Mouse (Mus musculus) hindbrain, embryonic 11.5 days (tissue): Measurements from ENCODE around the gene Spic. TPM values are rescaled to one million over a fixed set of nuclear protein-coding genes. Genes with fewer than 3 reads are reported as not detected.

Experiments
- ATAC-seq: fragments of 200-750 bp; cut with Nextera tagmentation; 2 replicates; pipeline ENCODE4 v1.8.0; 2017; ENCODE audit warnings: mild to moderate bottlenecking, moderate TSS enrichment, moderate library complexity; ENCODE audit not compliant: low FRiP score
- DNase-seq: peaks from one replicate; pipeline ENCODE4 v3.0.0-alpha.2; 2015; ENCODE audit warnings: low spot score
- H3K27ac ChIP-seq: fragments of 300-500 bp; sonication (generic); 2 replicates; pipeline ENCODE4 v1.5.1; 2014; ENCODE audit warnings: mild to moderate bottlenecking, low read depth, low read length
- H3K27me3 ChIP-seq: fragments of 300-500 bp; sonication (generic); 2 replicates; pipeline ENCODE4 v1.6.1; 2014; ENCODE audit warnings: mild to moderate bottlenecking, low read length, moderate library complexity, mixed read lengths; ENCODE audit not compliant: control insufficient read depth, insufficient read depth
- H3K36me3 ChIP-seq: fragments of 300-500 bp; sonication (generic); 2 replicates; pipeline ENCODE4 v1.6.1; 2014; ENCODE audit warnings: mild to moderate bottlenecking, low read length, moderate library complexity, mixed read lengths; ENCODE audit not compliant: control insufficient read depth, insufficient read depth
- H3K4me1 ChIP-seq: fragments of 300-500 bp; sonication (generic); replicated peaks from 2 replicates; pipeline ENCODE4 v1.6.1; 2014; ENCODE audit warnings: low read length, mixed read lengths; ENCODE audit not compliant: control insufficient read depth, insufficient read depth
- H3K4me2 ChIP-seq: fragments of 300-500 bp; sonication (generic); replicated peaks from 2 replicates; pipeline ENCODE4 v1.6.1; 2014; ENCODE audit warnings: mild to moderate bottlenecking, low read depth, low read length
- H3K4me3 ChIP-seq: fragments of 300-500 bp; sonication (generic); 2 replicates; pipeline ENCODE4 v1.5.1; 2014; ENCODE audit warnings: low read depth, low read length
- H3K9ac ChIP-seq: fragments of 300-500 bp; sonication (generic); 2 replicates; pipeline ENCODE4 v1.6.1; 2014; ENCODE audit warnings: low read depth, low read length
- H3K9me3 ChIP-seq: fragments of 300-500 bp; sonication (generic); 2 replicates; pipeline ENCODE4 v1.6.1; 2016; ENCODE audit warnings: low read length; ENCODE audit not compliant: control insufficient read depth
- WGBS: fragments of 180-500 bp; shearing (Covaris S2); extraction: QIAGEN DNeasy Blood & Tissue Kit; methylation state at CpG from one replicate; pipeline ENCODE4 v1.1.7; 2014; 5-methylcytosine and 5-hydroxymethylcytosine counted together
- polyA plus RNA-seq: library from polyadenylated mRNA; unstranded; fragments of >200 nt; fragmentation: Nextera tagmentation; extraction: Ambion mirVana; gene quantifications from 2 replicates; pipeline ENCODE4 v1.2.1, GENCODE M21; 2014

Spic gene
- polyA plus RNA-seq, 1 experiment from 2014 or later: not detected

DNA sequence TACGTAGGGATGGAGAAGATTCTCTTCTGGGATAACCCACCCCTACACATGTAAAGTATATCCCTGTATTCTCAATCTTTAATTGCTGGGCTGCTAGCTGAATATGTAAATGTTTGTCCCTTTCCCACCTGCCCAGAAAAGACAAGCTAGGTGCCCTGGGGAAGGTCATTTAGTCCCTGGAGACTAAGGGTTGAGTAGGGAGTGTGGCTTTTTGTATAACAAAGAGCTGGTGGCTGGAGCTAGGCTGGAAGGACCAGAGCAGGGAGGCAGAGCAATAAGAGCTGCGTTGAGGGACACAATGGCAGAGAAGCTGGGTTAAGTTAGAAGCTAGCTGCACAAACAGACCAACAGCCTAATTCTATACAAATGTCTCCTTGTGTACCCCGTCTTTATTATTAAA, 58.6 kb downstream of the Spic start:
- no peaks in the 10 kb centered on the region for H3K4me1 ChIP-seq
- DNase-seq (no peak), ATAC-seq (no peak)
- no peak overlapping the region for H3K4me3 ChIP-seq
- WGBS: 71% methylated on average over 3 of the region's 3 CpGs
- H3K27me3 ChIP-seq: no peaks in the 10 kb centered on the region
- no peaks in the 10 kb centered on the region for H3K9me3 ChIP-seq
- H3K27ac ChIP-seq: no peak overlapping the region
- no peaks in the 10 kb centered on the region for H3K36me3 ChIP-seq
- no peak overlapping the region for H3K4me2 ChIP-seq
- H3K9ac ChIP-seq: no peak overlapping the region

Other genes starting within 250 kb of the Spic start
- not detected in 2 replicates for gene Sycp3, start 225.4 kb downstream of the Spic start, polyA plus RNA-seq
- 14.1 and 19.1 TPM in 2 replicates for gene Chpt1, start 180.9 kb downstream of the Spic start, polyA plus RNA-seq
- 8.6 and 9.5 TPM in 2 replicates for gene Mybpc1, start 79.9 kb downstream of the Spic start, polyA plus RNA-seq
- 161 and 167 TPM in 2 replicates for gene Arl1, start 45.8 kb upstream of the Spic start, polyA plus RNA-seq
- gene Utp20, start 141.8 kb upstream of the Spic start, polyA plus RNA-seq: 17.3 and 21.4 TPM in 2 replicates
- 0.07 TPM in 1 of 2 replicates, not detected in the other for gene Slc5a8, start 201.0 kb upstream of the Spic start, polyA plus RNA-seq